Mouse (Mus musculus) C2C12 (cell line): ENCODE measurements around the gene Plppr5.

Experiments used
- CTCF ChIP-seq: IDR thresholded peaks from one replicate; pipeline ENCODE4 v1.5.1; 2011; ENCODE audit not compliant: control insufficient read depth, insufficient read depth, insufficient read length
- FOSL1 ChIP-seq: IDR thresholded peaks from one replicate; pipeline ENCODE4 v1.8.0; 2011; ENCODE audit warnings: mild to moderate bottlenecking, low read length; ENCODE audit not compliant: poor library complexity, insufficient read depth, severe bottlenecking
- MAX ChIP-seq: IDR thresholded peaks from one replicate; pipeline ENCODE4 v1.6.1; 2011; ENCODE audit warnings: mild to moderate bottlenecking, control low read depth
- USF1 ChIP-seq: IDR thresholded peaks from one replicate; pipeline ENCODE4 v1.6.1; 2011; ENCODE audit warnings: low read depth, mild to moderate bottlenecking, control low read depth, moderate library complexity

DNA sequence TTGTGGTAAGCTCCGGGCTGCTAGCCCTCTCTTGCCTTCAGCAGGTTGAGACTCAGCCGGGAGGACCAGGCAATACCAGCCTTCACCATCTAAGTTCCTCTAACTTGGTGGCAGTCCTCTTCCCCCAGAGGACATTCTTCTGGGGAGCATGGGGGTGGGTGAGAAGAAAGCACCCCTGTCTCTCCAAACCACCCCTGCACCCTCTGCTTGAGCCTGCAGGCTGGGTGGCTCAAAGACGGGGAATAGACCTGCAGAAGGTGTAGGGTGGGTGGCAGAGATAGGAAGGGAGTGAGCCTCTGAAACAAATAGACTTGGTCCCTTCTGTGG, 1.3 kb downstream of the Plppr5 start:
- TF ChIP-seq CTCF (no peak), USF1 (no peak), FOSL1 (no peak), MAX (no peak)
